Mouse (Mus musculus) myocyte (in vitro differentiated cells): ENCODE measurements around the gene Btbd10.

ENCODE experiments used
- CEBPB ChIP-seq: IDR thresholded peaks from 2 replicates; pipeline ENCODE4 v1.6.1; 2011; ENCODE audit warnings: mild to moderate bottlenecking, moderate library complexity; ENCODE audit not compliant: poor library complexity, insufficient read depth, severe bottlenecking
- E2F4 ChIP-seq: IDR thresholded peaks from one replicate; pipeline ENCODE4 v1.6.1; 2011; ENCODE audit warnings: mild to moderate bottlenecking, control low read depth, moderate library complexity; ENCODE audit not compliant: insufficient read depth
- MAX ChIP-seq: IDR thresholded peaks from one replicate; pipeline ENCODE4 v1.6.1; 2011; ENCODE audit warnings: low read depth, mild to moderate bottlenecking, control low read depth
- MYOD1 ChIP-seq, 3 experiments: IDR thresholded peaks; one replicate each; pipeline ENCODE4 v1.6.1; 2011; ENCODE audit warnings: control low read depth in 2 of 3, low read depth in 2 of 3, mild to moderate bottlenecking in 2 of 3, moderate library complexity in 1 of 3; ENCODE audit not compliant: insufficient read length in 2 of 3, control insufficient read depth in 1 of 3
- MYOG ChIP-seq, 3 experiments: IDR thresholded peaks; one replicate each; pipeline ENCODE4 v1.6.1; 2011; ENCODE audit warnings: control low read depth in 2 of 3, low read depth in 2 of 3, mild to moderate bottlenecking in 2 of 3; ENCODE audit not compliant: insufficient read length in 2 of 3, control insufficient read depth in 1 of 3, insufficient read depth in 1 of 3
- POLR2A ChIP-seq: IDR thresholded peaks from one replicate; pipeline ENCODE4 v1.6.1; 2011; ENCODE audit warnings: low read depth, mild to moderate bottlenecking, control low read depth, moderate library complexity; ENCODE audit not compliant: insufficient read length
- POLR2AphosphoS2 ChIP-seq: IDR thresholded peaks from one replicate; pipeline ENCODE4 v1.6.1; 2011; ENCODE audit warnings: low read depth, control low read depth; ENCODE audit not compliant: insufficient read length
- REST ChIP-seq: IDR thresholded peaks from one replicate; pipeline ENCODE4 v1.6.1; 2011; ENCODE audit warnings: mild to moderate bottlenecking, control low read depth, moderate library complexity; ENCODE audit not compliant: insufficient read depth, insufficient read length
- USF1 ChIP-seq: IDR thresholded peaks from one replicate; pipeline ENCODE4 v1.6.1; 2011; ENCODE audit warnings: low read depth, mild to moderate bottlenecking, control low read depth, moderate library complexity

GRCm38 (mm10) chr7:113279246-113279645 lies 89.9 kb downstream of the Btbd10 start:
- TF ChIP-seq POLR2A: no peak
- TF ChIP-seq MAX: no peak
- no peak for TF ChIP-seq CEBPB
- no peak for TF ChIP-seq POLR2AphosphoS2
- TF ChIP-seq USF1: no peak
- TF ChIP-seq E2F4: no peak
- TF ChIP-seq REST: no peak
- no peak for TF ChIP-seq MYOD1 (IDR thresholded peaks at IDR 0.05; ENCODE audit: control insufficient read depth in 1 of 3, insufficient read length in 2 of 3, low read depth in 2 of 3)
- TF ChIP-seq MYOG (IDR thresholded peaks at IDR 0.05; ENCODE audit: control insufficient read depth in 1 of 3, insufficient read depth in 1 of 3, insufficient read length in 2 of 3, low read depth in 2 of 3): no peak
